Mouse (Mus musculus) forebrain, embryonic 14.5 days (tissue): ENCODE results near the gene Tmed1. TPM values are rescaled to one million over a fixed set of nuclear protein-coding genes. Genes with fewer than 3 reads are reported as not detected.
"Not testable (repeated sequence)": the region's sequence is repeated elsewhere in the genome, so short reads cannot be mapped to it uniquely, and the experiment has no call there.

Experiments used
- ATAC-seq: fragments of 200-750 bp; cut with Nextera tagmentation; 2 replicates; pipeline ENCODE4 v1.8.0; 2017; ENCODE audit warnings: mild to moderate bottlenecking, moderate library complexity
- DNase-seq: peaks from one replicate; pipeline ENCODE4 v3.0.0-alpha.2; 2015; ENCODE audit warnings: low spot score
- H3K27ac ChIP-seq: fragments of 300-500 bp; sonication (generic); 2 replicates; pipeline ENCODE4 v1.5.1; 2014; ENCODE audit warnings: low read depth, mild to moderate bottlenecking, control low read depth, low read length, moderate library complexity
- H3K27me3 ChIP-seq: fragments of 300-500 bp; sonication (generic); replicated peaks from 2 replicates; pipeline ENCODE4 v1.6.1; 2014; ENCODE audit warnings: low read length, control low read depth, mixed read lengths; ENCODE audit not compliant: control insufficient read depth, insufficient read depth
- H3K36me3 ChIP-seq: fragments of 300-500 bp; sonication (generic); 2 replicates; pipeline ENCODE4 v1.6.1; 2014; ENCODE audit warnings: low read length, control low read depth; ENCODE audit not compliant: control insufficient read depth, insufficient read depth
- H3K4me1 ChIP-seq: fragments of 300-500 bp; sonication (generic); 2 replicates; pipeline ENCODE4 v1.6.1; 2014; ENCODE audit warnings: antibody characterized with exemption, low read length, control low read depth; ENCODE audit not compliant: control insufficient read depth, insufficient read depth
- H3K4me2 ChIP-seq: fragments of 300-500 bp; sonication (generic); 2 replicates; pipeline ENCODE4 v1.6.1; 2014; ENCODE audit warnings: mild to moderate bottlenecking, control low read depth, low read length
- H3K4me3 ChIP-seq: fragments of 300-500 bp; sonication (generic); 2 replicates; pipeline ENCODE4 v1.5.1; 2014; ENCODE audit warnings: low read depth, low read length, control low read depth
- H3K9ac ChIP-seq: fragments of 300-500 bp; sonication (generic); 2 replicates; pipeline ENCODE4 v1.6.1; 2014; ENCODE audit warnings: mild to moderate bottlenecking, low read length, control low read depth, moderate library complexity
- H3K9me3 ChIP-seq: fragments of 300-500 bp; sonication (generic); replicated peaks from 2 replicates; pipeline ENCODE4 v1.6.1; 2016; ENCODE audit warnings: low read length, control low read depth, mixed read lengths; ENCODE audit not compliant: control insufficient read depth
- WGBS: fragments of 180-500 bp; shearing (Covaris S2); extraction: QIAGEN DNeasy Blood & Tissue Kit; methylation state at CpG from one replicate; pipeline ENCODE4 v1.1.7; 2014; 5-methylcytosine and 5-hydroxymethylcytosine counted together
- polyA plus RNA-seq: library from polyadenylated mRNA; unstranded; fragments of >200 nt; fragmentation: Nextera tagmentation; extraction: Ambion mirVana; gene quantifications from 2 replicates; pipeline ENCODE4 v1.2.1, GENCODE M21; 2014

Gene Tmed1
- polyA plus RNA-seq, 1 experiment from 2014 or later: 58.3 TPM

DNA sequence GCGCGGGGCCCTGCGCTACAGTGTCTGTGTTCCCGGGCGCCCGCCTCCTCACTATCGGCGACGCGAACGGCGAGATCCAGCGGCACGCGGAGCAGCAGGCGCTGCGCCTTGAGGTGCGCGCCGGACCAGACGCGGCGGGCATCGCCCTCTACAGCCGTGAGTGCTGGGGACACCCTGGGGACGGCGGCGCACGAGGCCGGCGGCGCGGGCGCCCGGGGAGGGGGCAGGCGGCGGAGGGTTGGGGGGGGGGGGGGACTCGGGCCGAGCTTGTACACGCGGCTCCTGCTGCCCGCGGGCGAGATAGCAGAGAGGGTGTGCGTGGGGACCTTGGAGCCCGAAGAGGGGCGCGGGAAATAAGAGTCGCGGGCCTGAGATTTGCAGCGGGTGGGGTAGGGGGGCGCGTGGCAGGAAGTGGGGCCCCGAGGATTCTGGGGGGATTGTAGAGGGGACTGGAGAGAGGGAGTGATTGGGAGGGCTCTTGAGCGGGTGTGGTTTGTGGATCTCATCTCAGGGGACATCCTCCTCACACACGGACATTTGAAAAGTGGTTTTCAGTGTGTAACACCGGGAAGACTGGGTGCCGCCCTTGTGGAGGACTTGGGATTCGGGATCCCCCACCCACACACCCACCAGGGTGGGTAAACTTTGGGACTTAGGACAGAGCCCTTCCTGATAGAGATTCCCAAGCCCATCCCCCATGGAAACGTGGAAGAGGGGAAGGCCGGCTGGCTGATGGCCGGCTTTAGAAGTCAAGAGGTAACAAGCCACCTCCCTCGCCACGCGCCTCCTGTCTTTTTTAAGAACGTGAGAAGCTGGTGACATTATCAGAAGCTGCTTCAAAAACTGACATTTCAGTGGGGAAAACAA is 37.3 kb upstream of the Tmed1 start:
- Histone ChIP-seq H3K4me2 (peak overlapping the region; percentile 77), H3K27me3 (no peaks in the 10 kb centered on the region), H3K4me1 (peaks cover 21% of the 10 kb centered on the region), H3K36me3 (peaks cover 23% of the 10 kb centered on the region), H3K4me3 (peak overlapping the region; percentile 61), H3K9ac (peak overlapping the region; percentile 92), H3K27ac (peak overlapping the region; percentile 98), H3K9me3 (no peaks in the 10 kb centered on the region)
- peak; percentile 71 for DNase-seq
- WGBS: under 1% methylated on average over 52 of the region's 66 CpGs
- ATAC-seq: peak; percentile 19

DNA sequence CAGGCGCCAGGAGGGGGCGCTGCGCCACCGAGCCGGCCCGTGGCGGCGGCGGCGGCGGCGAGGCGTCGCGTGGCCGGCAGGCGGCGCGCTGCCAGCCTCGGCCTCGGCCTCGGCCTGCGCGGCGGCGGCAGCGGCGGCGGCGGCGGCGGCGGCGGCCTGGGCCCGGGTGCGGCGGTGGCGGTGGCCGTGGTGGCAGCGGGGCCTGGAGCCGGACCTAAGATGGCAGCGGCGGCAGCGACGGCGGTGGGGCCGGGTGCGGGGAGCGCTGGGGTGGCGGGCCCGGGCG is 36.7 kb upstream of the Tmed1 start, which contains the start of gene Carm1:
Gene Carm1, plus strand, starts transcription at position 106 of the 286 bp plus-strand sequence.
- under 1% methylated on average over 17 of the region's 52 CpGs for WGBS
- H3K4me2 ChIP-seq: peak within 1 kb of the TSS; percentile 77
- DNase-seq: no peak
- H3K9me3 ChIP-seq: no peaks in the 10 kb centered on the region
- peak within 1 kb of the TSS; percentile 61 for H3K4me3 ChIP-seq
- peak within 1 kb of the TSS; percentile 92 for H3K9ac ChIP-seq
- ATAC-seq: no peak; the same call in 1 of the 2 replicates
- H3K36me3 ChIP-seq: peaks cover 20% of the 10 kb centered on the region
- peak within 1 kb of the TSS; percentile 98 for H3K27ac ChIP-seq
- H3K4me1 ChIP-seq: peaks cover 21% of the 10 kb centered on the region
- H3K27me3 ChIP-seq: no peaks in the 10 kb centered on the region

DNA sequence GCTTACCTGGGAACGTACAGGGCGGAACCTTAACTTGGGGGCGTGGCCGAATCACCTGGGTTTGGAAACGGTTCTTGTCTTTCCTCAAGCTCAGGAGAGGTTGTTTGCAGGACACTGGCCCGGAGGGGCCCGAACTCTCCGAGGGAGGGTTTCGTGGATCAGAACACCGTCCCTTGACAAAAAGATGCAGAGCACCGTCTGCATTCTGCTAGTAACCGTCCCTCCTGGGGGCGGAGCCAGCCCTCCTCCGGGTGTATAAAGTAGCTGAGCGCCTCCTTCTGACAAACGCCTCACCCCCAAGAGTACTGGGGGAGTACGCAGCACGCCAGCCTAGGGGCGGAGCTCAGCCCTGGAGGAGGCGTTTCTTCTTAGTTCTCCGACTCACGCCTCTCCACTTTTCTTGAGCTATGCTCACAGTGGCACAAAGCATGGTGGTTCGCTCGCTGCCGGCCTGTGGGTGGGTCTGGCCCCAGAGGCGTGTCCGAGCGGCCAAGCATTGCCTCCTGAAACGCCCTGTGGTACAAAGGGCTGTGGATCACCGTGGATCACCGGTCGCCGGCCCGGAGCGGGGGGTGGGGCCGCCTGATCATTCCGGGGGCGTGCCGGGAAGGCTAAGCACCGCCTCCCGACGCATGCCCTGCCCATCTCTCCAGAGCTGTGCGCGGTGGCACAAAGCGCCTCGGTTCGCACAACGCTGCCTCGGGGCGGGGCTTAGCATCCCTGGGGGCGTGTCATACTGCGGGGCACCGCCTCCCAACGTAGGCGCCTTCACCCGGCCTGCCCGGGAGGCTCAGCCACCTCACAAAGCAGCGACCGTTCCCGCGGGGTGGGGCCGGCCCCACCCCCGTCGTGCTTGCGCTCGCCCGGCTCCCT is 36.1 kb upstream of the Tmed1 start:
- Histone ChIP-seq H3K9me3 (no peaks in the 10 kb centered on the region), H3K27me3 (no peaks in the 10 kb centered on the region), H3K4me1 (peaks cover 21% of the 10 kb centered on the region), H3K27ac (peak overlapping the region; percentile 98), H3K9ac (peak overlapping the region; percentile 57), H3K4me3 (peak overlapping the region; percentile 61), H3K4me2 (peak overlapping the region; percentile 62), H3K36me3 (peaks cover 14% of the 10 kb centered on the region)
- ATAC-seq (peak; percentile 95), DNase-seq (peak; percentile 99)
- under 1% methylated on average over 55 of the region's 67 CpGs for WGBS

DNA sequence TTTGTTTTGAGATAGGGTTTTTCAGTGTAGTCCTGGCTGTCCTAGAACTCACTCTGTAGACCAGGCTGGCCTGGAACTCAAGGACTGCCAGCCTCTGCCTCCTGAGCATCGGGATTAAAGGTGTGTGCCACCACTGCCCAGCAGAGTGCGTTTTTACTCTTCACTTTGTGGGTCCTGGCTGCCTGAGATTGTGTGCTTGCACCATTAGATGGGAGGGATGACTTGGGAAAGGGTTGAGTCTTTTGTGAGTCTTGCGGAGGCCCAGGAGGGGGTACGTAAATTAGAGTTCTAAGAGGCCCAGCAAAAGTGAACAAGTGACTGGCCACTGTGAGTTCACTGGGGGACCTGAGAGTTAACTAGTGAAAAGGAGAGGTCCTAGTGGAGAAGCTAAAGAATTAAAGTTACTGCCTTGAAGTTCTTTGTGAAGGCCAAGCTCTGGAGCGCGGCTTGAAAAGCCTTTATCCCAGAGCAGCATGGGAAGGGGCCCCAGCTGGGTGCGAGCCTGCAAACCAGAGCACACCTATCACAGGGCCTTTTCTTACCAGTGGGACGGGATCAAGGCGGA is 35.4 kb upstream of the Tmed1 start:
- peak; percentile 47 for ATAC-seq
- H3K4me1 ChIP-seq: peaks cover 21% of the 10 kb centered on the region
- H3K27me3 ChIP-seq: no peaks in the 10 kb centered on the region
- peak overlapping the region; percentile 98 for H3K27ac ChIP-seq
- H3K4me2 ChIP-seq: peak overlapping the region; percentile 62
- no peaks in the 10 kb centered on the region for H3K9me3 ChIP-seq
- peak overlapping the region; percentile 57 for H3K9ac ChIP-seq
- H3K4me3 ChIP-seq: peak overlapping the region; percentile 61
- DNase-seq: no peak
- peaks cover 9% of the 10 kb centered on the region; the same call in 1 of the 2 replicates for H3K36me3 ChIP-seq
- WGBS: 2% methylated on average over 9 of the region's 9 CpGs

DNA sequence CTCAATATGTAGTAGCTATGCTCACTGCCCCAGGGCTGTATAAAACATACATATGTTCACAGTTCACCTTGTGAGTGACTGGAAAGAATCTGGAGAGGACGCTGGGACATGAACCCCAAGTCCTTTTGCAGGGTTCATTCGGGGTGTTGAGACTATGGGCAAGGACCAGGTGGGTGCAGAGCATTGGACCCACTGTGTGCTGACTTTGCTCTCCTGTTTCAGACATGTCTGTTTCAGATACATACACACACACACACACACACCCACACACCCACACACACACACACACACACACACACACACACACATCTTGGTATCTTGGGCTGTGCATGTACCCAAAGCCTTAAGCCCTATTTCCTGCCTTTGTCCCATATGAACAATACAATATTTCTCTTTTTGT is 31.9 kb upstream of the Tmed1 start:
- not testable (repeated sequence) for H3K27me3 ChIP-seq, H3K27ac ChIP-seq, H3K9ac ChIP-seq, H3K4me1 ChIP-seq, DNase-seq, H3K4me2 ChIP-seq, H3K9me3 ChIP-seq, ATAC-seq, H3K4me3 ChIP-seq, H3K36me3 ChIP-seq
- WGBS: 82% methylated on average over 2 of the region's 2 CpGs

DNA sequence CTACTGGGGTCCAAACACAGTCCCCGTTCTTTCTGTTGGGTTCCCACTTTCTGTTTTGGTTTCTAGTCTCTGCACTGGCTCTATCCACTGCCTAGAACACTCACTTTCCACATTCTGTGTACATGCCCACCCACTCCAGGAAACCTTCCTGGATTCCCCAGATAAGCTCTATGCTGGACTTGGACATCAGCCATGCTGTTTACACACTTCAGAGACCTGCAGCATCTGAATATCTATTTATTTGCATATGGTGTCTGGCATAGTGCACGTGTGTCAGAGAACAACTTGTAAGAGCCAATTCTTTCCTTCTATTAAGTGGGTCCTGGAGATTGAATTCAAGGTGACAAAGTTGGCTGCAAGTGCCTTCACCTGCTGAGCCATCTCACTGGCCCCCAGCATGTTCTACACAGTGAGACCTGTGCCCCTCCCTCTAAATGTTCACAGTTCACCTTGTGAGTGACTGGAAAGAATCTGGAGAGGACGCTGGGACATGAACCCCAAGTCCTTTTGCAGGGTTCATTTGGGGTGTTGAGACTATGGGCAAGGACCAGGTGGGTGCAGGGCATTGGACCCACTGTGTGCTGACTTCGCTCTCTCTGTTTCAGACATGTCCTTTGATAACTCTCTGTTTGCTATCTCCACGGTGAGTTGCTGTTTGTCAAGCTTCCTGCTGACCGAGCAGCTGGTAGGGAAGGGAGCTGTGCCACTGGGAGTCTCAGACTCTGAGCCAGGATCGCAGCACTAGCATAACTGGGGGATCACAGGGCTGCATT is 30.1 kb upstream of the Tmed1 start:
- 82% methylated on average over 7 of the region's 7 CpGs for WGBS
- Histone ChIP-seq H3K27ac (no peak overlapping the region), H3K9me3 (no peaks in the 10 kb centered on the region), H3K9ac (no peak overlapping the region), H3K27me3 (no peaks in the 10 kb centered on the region), H3K4me1 (peaks cover 4% of the 10 kb centered on the region), H3K4me3 (no peak overlapping the region), H3K36me3 (no peaks in the 10 kb centered on the region), H3K4me2 (no peak overlapping the region)
- no peak for ATAC-seq
- DNase-seq: no peak

DNA sequence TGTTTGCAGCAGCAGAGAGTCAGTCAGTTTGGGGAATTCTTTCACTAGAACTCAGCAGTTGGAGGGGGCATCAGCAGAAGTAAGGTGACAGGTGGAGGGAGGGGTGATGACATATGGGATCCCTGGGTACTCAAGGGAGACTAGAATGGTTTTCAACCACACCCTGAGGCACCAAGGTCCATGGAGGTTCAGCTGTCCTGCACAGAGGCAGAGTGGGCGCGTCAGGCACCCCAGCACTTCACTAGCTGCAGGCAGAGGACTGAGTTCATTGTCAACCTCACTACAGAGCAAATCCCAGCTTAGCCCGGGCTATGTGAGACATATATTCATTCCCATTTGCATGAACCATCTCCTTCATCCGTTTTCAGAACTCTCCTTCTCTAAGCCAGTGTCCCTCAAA is 27.0 kb upstream of the Tmed1 start:
- Histone ChIP-seq H3K4me1 (no peaks in the 10 kb centered on the region), H3K9ac (no peak overlapping the region), H3K4me2 (no peak overlapping the region), H3K4me3 (no peak overlapping the region), H3K27ac (no peak overlapping the region), H3K27me3 (no peaks in the 10 kb centered on the region), H3K9me3 (no peaks in the 10 kb centered on the region), H3K36me3 (no peaks in the 10 kb centered on the region)
- DNase-seq: no peak
- ATAC-seq: no peak
- 78% methylated on average over 4 of the region's 4 CpGs for WGBS

DNA sequence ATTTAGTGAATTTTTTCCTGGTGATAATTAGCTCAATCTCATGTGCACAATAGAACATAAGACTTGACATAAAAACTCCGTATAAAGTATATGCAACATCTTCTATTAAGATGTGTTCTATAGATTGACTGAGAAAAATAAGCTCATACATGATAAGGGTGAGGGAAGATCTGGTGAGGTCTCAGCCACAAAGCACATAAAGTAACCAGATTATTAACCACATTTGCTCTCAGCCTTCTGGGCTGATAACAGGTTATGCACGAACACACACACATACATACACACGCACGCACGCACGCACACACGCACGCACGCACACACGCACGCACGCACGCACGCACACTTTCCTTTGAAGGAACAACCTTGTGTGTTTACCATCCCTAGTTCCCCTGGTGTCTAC is 26.4 kb upstream of the Tmed1 start:
- H3K27me3 ChIP-seq: no peaks in the 10 kb centered on the region
- no peak overlapping the region for H3K4me2 ChIP-seq
- DNase-seq: no peak
- no peaks in the 10 kb centered on the region for H3K4me1 ChIP-seq
- H3K9me3 ChIP-seq: no peaks in the 10 kb centered on the region
- WGBS: 95% methylated on average over 14 of the region's 14 CpGs
- H3K9ac ChIP-seq: no peak overlapping the region
- no peak for ATAC-seq
- no peaks in the 10 kb centered on the region for H3K36me3 ChIP-seq
- no peak overlapping the region for H3K4me3 ChIP-seq
- H3K27ac ChIP-seq: no peak overlapping the region
